Mouse (Mus musculus) heart, adult 2 months (tissue): Measurements from ENCODE around the gene Kirrel.

Experiments
- CTCF ChIP-seq: fragments of 200-600 bp; IDR thresholded peaks from 2 replicates; pipeline ENCODE4 v1.8.1; 2022; ENCODE audit warnings: antibody characterized with exemption, mild to moderate bottlenecking, moderate library complexity
- EP300 ChIP-seq: fragments of 200-500 bp; IDR thresholded peaks from 2 replicates; pipeline ENCODE4 v1.6.1; 2011; ENCODE audit warnings: low read depth, low read length, control low read depth; ENCODE audit not compliant: insufficient read depth

GRCm38 (mm10) chr3:87041733-87042132, 132.8 kb downstream of the Kirrel start:
- TF ChIP-seq EP300 (no peak), CTCF (no peak)
